Mouse (Mus musculus) liver, embryonic 15.5 days (tissue): ENCODE results near the gene Dag1. TPM values are rescaled to one million over a fixed set of nuclear protein-coding genes. Genes with fewer than 3 reads are reported as not detected.

ENCODE experiments used
- ATAC-seq: fragments of 200-750 bp; cut with Nextera tagmentation; 2 replicates; pipeline ENCODE4 v1.8.0; 2017; ENCODE audit warnings: moderate number of reproducible peaks, mild to moderate bottlenecking, moderate library complexity; ENCODE audit not compliant: insufficient read depth
- H3K27ac ChIP-seq: fragments of 300-500 bp; sonication (generic); replicated peaks from 2 replicates; pipeline ENCODE4 v1.5.1; 2015; ENCODE audit warnings: mild to moderate bottlenecking, inconsistent platforms
- H3K27me3 ChIP-seq: fragments of 300-500 bp; sonication (generic); 2 replicates; pipeline ENCODE4 v1.6.1; 2015; ENCODE audit warnings: mild to moderate bottlenecking, inconsistent platforms
- H3K36me3 ChIP-seq: fragments of 300-500 bp; sonication (generic); replicated peaks from 2 replicates; pipeline ENCODE4 v1.6.1; 2015; ENCODE audit warnings: moderate library complexity, mild to moderate bottlenecking, inconsistent platforms
- H3K4me1 ChIP-seq: fragments of 300-500 bp; sonication (generic); replicated peaks from 2 replicates; pipeline ENCODE4 v1.6.1; 2015; ENCODE audit warnings: inconsistent platforms
- H3K4me2 ChIP-seq: fragments of 300-500 bp; sonication (generic); 2 replicates; pipeline ENCODE4 v1.6.1; 2015; ENCODE audit warnings: moderate library complexity, mild to moderate bottlenecking, inconsistent platforms
- H3K4me3 ChIP-seq: fragments of 300-500 bp; sonication (generic); replicated peaks from 2 replicates; pipeline ENCODE4 v1.5.1; 2015; ENCODE audit warnings: mild to moderate bottlenecking, inconsistent platforms
- H3K9ac ChIP-seq: fragments of 300-500 bp; sonication (generic); 2 replicates; pipeline ENCODE4 v1.6.1; 2015; ENCODE audit warnings: moderate library complexity, mild to moderate bottlenecking, inconsistent platforms
- H3K9me3 ChIP-seq: fragments of 300-500 bp; sonication (generic); replicated peaks from 2 replicates; pipeline ENCODE4 v1.6.1; 2016; ENCODE audit warnings: inconsistent platforms
- WGBS: fragments of 180-500 bp; shearing (Covaris S2); methylation state at CpG from one replicate; pipeline ENCODE4 v1.1.7; 2015; ENCODE audit warnings: mixed read lengths; ENCODE audit not compliant: insufficient replicate concordance; 5-methylcytosine and 5-hydroxymethylcytosine counted together
- polyA plus RNA-seq: library from polyadenylated mRNA; unstranded; fragments of >200 nt; fragmentation: Nextera tagmentation; extraction: Ambion mirVana; gene quantifications from 2 replicates; pipeline ENCODE4 v1.2.1, GENCODE M21; 2015

Dag1 gene
- polyA plus RNA-seq, 1 experiment from 2014 or later, result 16.0 TPM

DNA sequence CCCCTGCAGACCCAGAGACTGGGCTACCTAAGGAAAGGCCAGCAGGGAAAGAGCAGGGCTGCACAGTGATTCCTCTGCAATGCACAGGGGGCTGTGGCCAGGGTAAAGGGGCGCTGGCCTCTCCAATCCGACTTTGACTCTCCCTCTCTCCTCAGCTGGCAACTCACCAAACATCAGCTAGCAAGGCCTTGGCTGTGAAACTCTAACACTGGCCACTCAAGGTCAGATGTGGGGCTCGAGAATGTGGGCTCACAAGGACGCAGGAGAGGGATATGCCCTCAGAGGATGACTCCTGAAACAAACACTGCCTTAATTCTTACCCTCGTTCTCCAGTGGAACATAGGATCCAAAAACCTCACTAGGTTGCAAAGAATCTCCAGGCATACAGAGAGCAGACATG lies 85.4 kb downstream of the Dag1 start:
- Histone ChIP-seq H3K27ac (no peak overlapping the region), H3K27me3 (0 out of 2 replicates have a peak, but pooled peaks cover 3% of the 10 kb centered on the region), H3K4me1 (no peaks in the 10 kb centered on the region), H3K4me3 (no peak overlapping the region), H3K4me2 (no peak overlapping the region), H3K9ac (no peak overlapping the region), H3K36me3 (no peaks in the 10 kb centered on the region), H3K9me3 (no peaks in the 10 kb centered on the region)
- no peak for ATAC-seq
- 54% methylated on average over 5 of the region's 5 CpGs for WGBS

DNA sequence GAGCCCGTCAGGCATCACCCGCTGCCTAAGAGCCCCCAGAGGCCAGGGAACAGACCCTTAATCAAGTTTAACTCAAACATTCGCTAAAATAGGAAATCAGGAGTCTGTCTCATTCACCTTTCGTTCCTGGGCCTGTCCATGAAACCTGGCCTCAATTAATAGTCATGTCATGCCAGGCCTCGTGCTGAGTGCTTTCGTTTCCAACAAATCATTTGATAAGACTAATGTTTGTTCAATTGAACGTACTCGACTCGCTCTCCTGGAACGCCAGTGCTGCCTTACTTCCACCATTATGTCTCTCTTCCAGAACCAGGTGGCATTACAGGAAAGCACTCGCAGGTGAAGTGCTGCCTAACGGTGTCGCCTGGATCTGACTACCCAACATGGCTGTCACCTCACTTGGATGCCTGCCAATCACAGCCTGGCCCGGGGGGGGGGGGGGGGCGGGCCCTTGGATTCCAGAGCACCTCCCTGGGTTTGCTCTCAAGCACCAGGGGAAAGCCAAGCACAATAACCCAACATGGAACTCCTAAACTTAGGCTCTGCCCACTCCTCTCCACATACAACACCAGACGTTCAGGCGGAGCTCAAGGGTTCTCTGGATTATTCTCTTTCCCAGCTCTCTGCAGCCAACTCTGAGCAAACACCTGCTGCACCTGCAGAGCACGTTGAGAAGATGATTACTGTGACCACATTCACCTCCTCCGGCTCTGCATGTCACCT lies 88.5 kb downstream of the Dag1 start:
- Histone ChIP-seq H3K9me3 (no peaks in the 10 kb centered on the region), H3K36me3 (no peaks in the 10 kb centered on the region), H3K27ac (no peak overlapping the region), H3K4me3 (no peak overlapping the region), H3K9ac (no peak overlapping the region), H3K4me1 (no peaks in the 10 kb centered on the region), H3K27me3 (0 out of 2 replicates have a peak, but pooled peaks cover 3% of the 10 kb centered on the region), H3K4me2 (no peak overlapping the region)
- no peak for ATAC-seq
- 65% methylated on average over 19 of the region's 19 CpGs for WGBS

GRCm38 (mm10) chr9:108172777-108173350 lies 90.9 kb downstream of the Dag1 start:
- 63% methylated on average over 5 of the region's 5 CpGs for WGBS
- no peaks in the 10 kb centered on the region for H3K4me1 ChIP-seq
- no peak for ATAC-seq
- no peaks in the 10 kb centered on the region for H3K36me3 ChIP-seq
- no peak overlapping the region for H3K9ac ChIP-seq
- H3K9me3 ChIP-seq, result no peaks in the 10 kb centered on the region
- H3K4me3 ChIP-seq, result no peak overlapping the region
- no peak overlapping the region for H3K4me2 ChIP-seq
- no peaks in the 10 kb centered on the region for H3K27me3 ChIP-seq
- no peak overlapping the region for H3K27ac ChIP-seq

DNA sequence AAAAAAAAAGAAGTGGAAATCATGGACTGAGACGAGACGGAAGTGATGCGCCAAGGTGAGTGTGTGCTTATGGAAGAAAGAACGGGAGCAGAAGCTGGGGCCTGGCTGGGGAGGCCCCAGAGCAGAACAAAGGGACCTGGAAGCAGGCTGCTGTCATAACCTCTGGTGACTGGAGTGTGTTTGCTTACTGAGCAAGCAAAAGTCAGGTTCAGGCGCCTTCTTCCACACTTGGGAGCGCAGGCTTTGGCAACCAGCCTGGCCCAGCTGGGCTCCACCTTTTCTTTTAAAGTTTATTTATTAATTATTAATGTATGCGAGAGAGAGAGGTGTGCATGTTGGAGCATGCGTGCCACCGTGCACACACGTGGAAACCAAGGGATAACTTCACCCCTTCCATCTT lies 94.0 kb downstream of the Dag1 start:
- ATAC-seq, result no peak
- Histone ChIP-seq H3K36me3 (no peaks in the 10 kb centered on the region), H3K9me3 (no peaks in the 10 kb centered on the region), H3K4me3 (no peak overlapping the region), H3K27ac (no peak overlapping the region), H3K4me1 (no peaks in the 10 kb centered on the region), H3K4me2 (no peak overlapping the region), H3K27me3 (no peaks in the 10 kb centered on the region), H3K9ac (no peak overlapping the region)
- WGBS, result 72% methylated on average over 10 of the region's 10 CpGs

GRCm38 (mm10) chr9:108165143-108165542 lies 98.6 kb downstream of the Dag1 start:
- no peak overlapping the region for H3K4me2 ChIP-seq
- H3K36me3 ChIP-seq, result no peaks in the 10 kb centered on the region
- no peak overlapping the region for H3K27ac ChIP-seq
- H3K27me3 ChIP-seq, result peaks cover 4% of the 10 kb centered on the region; the same call in 1 of the 2 replicates
- no peaks in the 10 kb centered on the region for H3K9me3 ChIP-seq
- no peak for ATAC-seq
- H3K9ac ChIP-seq, result no peak overlapping the region
- WGBS, result 51% methylated on average over 8 of the region's 8 CpGs
- H3K4me1 ChIP-seq, result no peaks in the 10 kb centered on the region
- H3K4me3 ChIP-seq, result no peak overlapping the region

DNA sequence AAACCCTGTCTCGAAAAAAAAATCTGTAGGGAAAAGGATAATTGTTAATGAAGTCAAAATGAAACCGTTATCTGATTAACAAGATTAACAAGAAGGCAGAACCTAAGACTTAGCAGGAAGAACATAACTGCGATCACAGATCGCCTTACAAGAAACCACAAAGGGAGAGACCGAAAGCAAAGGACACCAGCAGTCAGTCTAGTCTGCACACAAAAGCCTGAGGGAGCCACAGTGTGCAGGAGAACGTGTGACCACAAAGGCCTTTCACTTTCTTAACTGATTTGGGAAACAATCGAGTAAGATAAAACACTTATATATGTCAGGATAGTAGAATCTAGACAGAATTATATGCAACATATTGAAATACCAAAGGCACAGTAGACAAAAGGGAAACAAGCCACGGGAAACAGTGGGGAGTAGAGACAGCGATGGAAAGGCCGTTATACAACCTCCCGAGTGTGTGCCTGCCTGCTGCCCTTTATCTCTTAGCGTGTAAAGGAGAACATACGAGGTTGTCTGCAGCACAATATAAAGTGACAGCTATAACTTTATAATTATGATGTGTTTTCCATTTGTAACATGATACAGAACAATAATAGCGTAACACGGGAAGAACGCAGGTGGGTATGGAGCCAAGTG lies 100.0 kb downstream of the Dag1 start:
- ATAC-seq, result no peak

GRCm38 (mm10) chr9:108157891-108158290 lies 105.9 kb downstream of the Dag1 start:
- Histone ChIP-seq H3K9ac (no peak overlapping the region), H3K27me3 (peaks cover 13% of the 10 kb centered on the region), H3K36me3 (no peaks in the 10 kb centered on the region), H3K9me3 (no peaks in the 10 kb centered on the region), H3K4me2 (no peak overlapping the region), H3K4me3 (no peak overlapping the region), H3K4me1 (no peaks in the 10 kb centered on the region), H3K27ac (no peak overlapping the region)
- no peak for ATAC-seq
- whole genome bisulfite sequencing, result 57% methylated on average over 7 of the region's 7 CpGs

More for the DNA sequence above, 100.0 kb downstream of the Dag1 start:
- 41% methylated on average over 16 of the region's 16 CpGs for WGBS
- H3K4me2 ChIP-seq, result no peak overlapping the region
- H3K27ac ChIP-seq, result no peak overlapping the region
- H3K4me3 ChIP-seq, result no peak overlapping the region
- no peak overlapping the region for H3K9ac ChIP-seq
- peaks cover 11% of the 10 kb centered on the region for H3K27me3 ChIP-seq
- H3K36me3 ChIP-seq, result no peaks in the 10 kb centered on the region
- no peaks in the 10 kb centered on the region for H3K9me3 ChIP-seq
- H3K4me1 ChIP-seq, result no peaks in the 10 kb centered on the region

- H3K4me3 ChIP-seq, result no peak overlapping the region
- H3K9me3 ChIP-seq, result no peaks in the 10 kb centered on the region
- H3K36me3 ChIP-seq, result no peaks in the 10 kb centered on the region
- no peak overlapping the region for H3K9ac ChIP-seq
- WGBS, result 70% methylated on average over 6 of the region's 6 CpGs
- no peaks in the 10 kb centered on the region for H3K4me1 ChIP-seq
- no peak overlapping the region for H3K4me2 ChIP-seq
- no peak overlapping the region for H3K27ac ChIP-seq
- ATAC-seq, result no peak
- H3K27me3 ChIP-seq, result peaks cover 13% of the 10 kb centered on the region
Observed at GRCm38 (mm10) chr9:108157451-108157850, 106.3 kb downstream of the Dag1 start.

DNA sequence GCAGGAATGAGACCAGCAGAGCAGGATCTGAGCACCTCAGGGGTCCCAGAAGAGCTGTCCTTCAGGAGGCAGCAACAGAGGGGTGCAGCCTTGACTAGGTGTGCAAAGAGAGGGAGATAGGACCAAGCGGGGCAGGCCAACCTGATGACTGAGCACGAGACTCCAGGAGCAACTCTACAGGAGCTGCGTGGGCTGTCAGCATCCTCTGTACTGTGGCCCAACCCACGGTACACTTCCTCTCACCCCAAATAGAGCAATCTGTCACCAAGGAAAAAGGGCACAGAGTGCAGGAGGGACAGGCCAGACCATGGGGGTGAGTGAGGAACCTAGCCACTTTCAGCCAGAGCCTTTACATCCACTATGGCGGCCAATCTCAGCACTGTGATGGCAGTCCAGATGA lies 107.0 kb downstream of the Dag1 start:
- H3K4me2 ChIP-seq, result no peak overlapping the region
- whole genome bisulfite sequencing, result 49% methylated on average over 5 of the region's 5 CpGs
- no peaks in the 10 kb centered on the region for H3K4me1 ChIP-seq
- no peaks in the 10 kb centered on the region for H3K9me3 ChIP-seq
- H3K9ac ChIP-seq, result no peak overlapping the region
- no peak overlapping the region for H3K27ac ChIP-seq
- no peak for ATAC-seq
- no peak overlapping the region for H3K4me3 ChIP-seq
- H3K27me3 ChIP-seq, result peaks cover 13% of the 10 kb centered on the region
- no peaks in the 10 kb centered on the region for H3K36me3 ChIP-seq

GRCm38 (mm10) chr9:108154814-108155213 lies 108.9 kb downstream of the Dag1 start:
- Histone ChIP-seq H3K27me3 (peaks cover 6% of the 10 kb centered on the region; the same call in 1 of the 2 replicates), H3K27ac (no peak overlapping the region), H3K9ac (no peak overlapping the region), H3K4me2 (no peak overlapping the region), H3K9me3 (no peaks in the 10 kb centered on the region), H3K36me3 (no peaks in the 10 kb centered on the region), H3K4me3 (no peak overlapping the region), H3K4me1 (no peaks in the 10 kb centered on the region)
- 57% methylated on average over 12 of the region's 12 CpGs for WGBS
- no peak for ATAC-seq
